Mouse (Mus musculus): Measurements from ENCODE around the gene Morn1.

DNA sequence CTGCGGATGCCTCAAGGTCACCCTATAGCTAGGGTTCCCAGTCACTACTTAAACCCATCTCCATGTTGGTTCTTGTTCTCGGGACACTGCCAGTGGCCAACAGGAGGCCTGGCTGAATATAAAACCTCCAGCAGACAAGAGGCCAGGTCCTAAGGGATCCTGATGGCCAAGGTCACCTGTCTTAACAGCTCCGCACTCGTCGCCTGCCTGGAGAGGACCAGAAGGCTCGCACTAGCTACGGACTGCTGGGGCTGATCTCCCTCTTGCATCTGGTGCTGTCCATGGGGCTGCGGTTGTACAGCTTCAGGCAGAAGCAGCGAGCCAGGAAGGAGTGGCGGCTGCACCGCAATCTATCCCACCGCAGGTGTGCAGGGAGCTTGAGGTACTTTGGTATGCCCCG, 16.2 kb upstream of the Morn1 start:
- TF ChIP-seq CTCF (IDR thresholded peaks at IDR 0.05; ENCODE audit: borderline replicate concordance, extremely low read depth, insufficient read depth, insufficient read length) (no peak), POLR2A (IDR thresholded peaks at IDR 0.05; ENCODE audit: borderline replicate concordance, extremely low read depth, insufficient read depth, insufficient read length, poor library complexity, severe bottlenecking) (no peak)

Data from brain, embryonic 14.5 days (tissue).